Mouse (Mus musculus): ENCODE measurements around the gene Msi2.

Gene Msi2

DNA sequence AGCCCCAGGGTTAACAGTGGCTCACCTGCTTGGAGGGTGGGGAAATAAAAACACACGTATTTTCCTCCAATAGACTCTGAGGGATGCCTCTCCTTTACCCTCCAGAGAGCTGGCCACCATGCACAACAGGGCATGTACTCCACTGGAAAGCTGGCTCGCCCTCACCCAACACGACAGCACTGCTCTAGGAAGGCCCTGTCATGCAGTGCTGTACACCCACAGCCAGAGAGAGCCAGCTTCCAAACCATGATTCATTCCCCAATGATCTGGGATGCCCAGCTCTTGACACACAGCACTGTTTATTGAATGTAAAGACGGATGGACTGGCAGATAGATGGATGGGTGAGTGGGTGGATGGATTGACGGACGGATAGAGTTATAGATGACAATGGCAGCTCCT is 269.1 kb downstream of the Msi2 start:
- DNase-seq (ENCODE audit: low read depth, low spot score): no peak

GRCm38 (mm10) chr11:88448571-88448970 is 269.7 kb downstream of the Msi2 start:
- no peak for DNase-seq (ENCODE audit: low read depth, low spot score)

DNA sequence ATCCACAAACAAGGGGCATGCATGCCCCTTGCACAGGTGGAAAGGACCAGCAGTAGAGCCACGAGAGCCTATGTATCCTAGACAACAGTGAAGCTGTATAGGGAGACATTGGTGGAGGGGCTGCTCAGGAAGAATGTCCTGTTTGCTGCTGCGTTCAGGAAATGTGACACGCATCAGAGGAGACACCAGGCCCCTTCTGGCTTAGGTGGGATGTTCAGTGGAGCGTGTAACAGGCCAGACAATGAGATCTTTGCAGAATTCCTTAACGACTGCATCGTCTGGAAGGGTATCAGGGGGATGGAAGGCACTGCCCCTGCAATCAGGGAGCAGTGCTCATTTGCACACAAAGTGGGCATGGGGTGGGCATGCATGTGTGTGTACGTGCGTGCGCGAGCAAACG is 271.0 kb downstream of the Msi2 start:
- no peak for DNase-seq (ENCODE audit: low read depth, low spot score)

GRCm38 (mm10) chr11:88443905-88444304 is 274.4 kb downstream of the Msi2 start:
- DNase-seq (ENCODE audit: low read depth, low spot score): no peak

- no peak for DNase-seq (ENCODE audit: low read depth, low spot score)
Measured at GRCm38 (mm10) chr11:88443291-88443690, 275.0 kb downstream of the Msi2 start.

DNA sequence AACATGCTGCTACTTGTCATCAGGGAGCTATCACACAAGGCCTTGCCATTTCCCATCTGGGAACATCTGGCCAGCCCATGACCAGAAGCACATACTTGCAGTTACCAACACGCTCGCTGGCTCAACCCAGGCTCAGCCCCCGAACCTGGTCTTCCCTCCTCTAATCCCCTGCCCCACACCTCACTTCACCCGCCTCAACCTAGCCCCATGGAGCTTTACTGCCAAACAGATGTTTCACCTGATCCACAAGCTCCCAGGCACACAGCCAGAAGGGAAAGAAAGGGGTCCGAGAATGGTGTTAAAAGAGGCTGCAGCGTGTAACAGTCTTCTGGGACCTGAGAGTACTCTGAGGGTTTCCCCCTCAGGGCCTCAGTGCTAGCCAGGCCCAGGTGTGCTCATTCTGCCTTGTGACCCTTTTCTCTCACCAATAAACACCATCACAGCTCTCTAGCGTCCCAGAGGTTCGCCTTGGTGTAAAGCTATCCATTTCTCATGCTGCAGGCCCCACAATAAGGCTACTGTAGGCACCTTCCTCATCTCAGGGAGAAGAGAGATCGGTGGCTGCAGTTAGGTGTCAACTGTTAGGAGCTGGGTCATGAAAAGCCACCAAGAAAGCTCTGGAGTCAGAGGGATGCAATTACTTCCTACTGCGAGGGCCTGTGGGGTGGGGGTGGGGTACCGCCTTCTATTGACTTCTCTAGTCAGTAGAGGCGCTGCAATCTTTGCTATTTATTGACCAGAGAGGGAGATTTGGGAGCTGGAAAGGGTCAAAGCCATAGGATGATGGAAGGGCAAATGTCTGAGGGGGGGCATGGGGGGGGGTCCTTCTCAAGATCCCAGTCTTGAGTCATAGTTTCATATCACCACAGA is 276.2 kb downstream of the Msi2 start:
- DNase-seq (ENCODE audit: low read depth, low spot score): no peak

DNA sequence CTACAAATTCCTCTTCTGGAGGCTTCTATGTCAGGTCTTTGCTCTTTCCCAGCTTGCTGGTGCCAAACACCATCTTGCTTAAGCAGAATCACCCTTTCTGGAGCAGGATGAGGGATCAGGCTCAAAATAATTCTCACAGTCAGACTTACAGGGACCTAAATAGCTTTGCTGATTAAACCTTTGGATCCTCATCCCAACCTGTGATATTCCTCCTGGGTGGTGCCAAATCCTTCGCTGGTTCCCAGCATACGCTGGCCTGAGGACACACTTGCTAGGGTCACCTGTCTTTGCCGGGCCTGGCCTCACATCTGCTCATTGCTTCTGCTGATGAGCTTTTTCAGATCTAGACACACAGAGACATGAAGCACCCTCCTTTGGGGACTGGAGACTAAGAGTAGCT is 279.7 kb downstream of the Msi2 start:
- DNase-seq (ENCODE audit: low read depth, low spot score): no peak

DNA sequence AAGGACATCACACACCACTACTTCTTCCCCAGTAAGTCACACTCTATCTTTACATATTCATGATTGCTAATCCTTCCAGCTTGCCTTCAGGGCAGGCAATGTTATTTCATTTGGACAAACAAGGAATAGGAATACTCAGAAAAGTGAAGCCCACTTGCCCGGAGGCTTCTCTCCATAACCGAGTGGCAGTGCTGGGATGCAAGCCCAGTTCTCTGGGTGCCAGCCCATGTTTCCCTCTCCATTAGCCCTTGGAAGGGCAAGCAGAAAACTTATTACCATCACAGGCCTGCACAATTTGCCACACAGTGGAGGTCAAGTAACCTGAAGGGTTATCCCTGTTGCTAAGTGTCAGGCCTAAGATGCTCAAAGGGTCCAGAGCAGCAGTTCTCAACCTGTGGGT is 281.7 kb downstream of the Msi2 start:
- no peak for DNase-seq (ENCODE audit: low read depth, low spot score)

GRCm38 (mm10) chr11:88435543-88435942 is 282.8 kb downstream of the Msi2 start:
- DNase-seq (ENCODE audit: low read depth, low spot score): no peak

DNA sequence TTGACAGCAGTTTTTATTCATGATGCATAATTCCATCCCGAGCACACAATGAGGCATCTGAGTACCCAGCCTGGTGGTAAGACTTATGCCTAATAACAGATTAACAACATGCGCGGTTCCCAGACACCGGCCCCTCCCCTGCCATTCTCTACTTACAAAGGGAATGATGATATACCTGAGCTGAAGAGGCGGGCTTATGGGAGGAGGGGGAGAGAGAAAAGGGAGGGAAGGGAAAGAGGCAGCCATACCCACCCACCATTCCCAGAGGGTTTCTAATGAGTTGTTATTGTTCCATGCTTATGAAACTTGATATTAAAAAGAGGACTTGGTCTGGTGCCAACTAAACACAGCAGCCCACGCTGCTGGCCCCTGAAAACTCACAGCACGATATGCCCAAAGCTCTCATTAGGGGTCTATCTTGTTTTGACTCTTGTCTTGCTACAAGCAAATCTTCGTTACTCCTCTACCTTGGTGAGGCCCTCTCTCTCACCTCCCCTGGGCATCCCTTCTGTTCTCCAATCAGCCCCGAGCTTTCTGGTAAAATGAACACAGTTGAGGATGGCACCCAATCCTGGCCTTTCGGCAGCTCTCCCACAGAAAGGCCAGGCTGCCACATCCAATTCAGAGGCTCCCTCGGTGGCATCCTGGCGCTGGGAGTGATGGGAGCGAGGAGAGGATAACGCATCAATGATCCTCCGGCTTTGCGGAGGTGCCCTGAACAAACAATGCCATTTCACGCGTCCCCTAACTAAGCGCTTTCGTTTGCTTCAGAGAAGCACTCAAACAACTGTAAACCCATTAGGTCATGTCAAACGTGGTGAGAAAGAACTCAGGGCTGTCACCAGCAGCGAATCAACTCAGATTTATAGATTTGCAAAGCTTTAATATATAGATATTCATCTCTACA is 286.7 kb downstream of the Msi2 start:
- DNase-seq (ENCODE audit: low read depth, low spot score): no peak

DNA sequence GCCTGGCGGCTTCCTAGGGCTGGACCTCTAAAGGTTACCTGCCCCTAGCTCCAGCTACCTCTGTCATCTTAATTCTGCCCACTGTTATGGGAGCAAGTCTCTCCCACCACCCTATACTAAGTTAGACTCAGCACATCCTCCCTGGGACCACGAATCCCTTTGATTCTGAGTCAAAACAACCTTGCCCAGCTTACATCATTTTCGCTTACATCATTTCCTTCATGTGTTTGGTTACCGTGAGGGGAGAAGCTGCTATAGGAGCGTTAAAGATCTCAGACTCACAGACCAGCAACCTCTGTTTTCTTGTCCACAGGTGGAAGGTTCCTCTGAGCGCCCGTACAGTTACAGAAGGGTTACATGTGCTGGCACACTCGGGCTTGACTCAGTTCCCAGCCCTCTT is 288.0 kb downstream of the Msi2 start:
- no peak for DNase-seq (ENCODE audit: low read depth, low spot score)

- no peak for DNase-seq (ENCODE audit: low read depth, low spot score)
Measured at GRCm38 (mm10) chr11:88429680-88430079, 288.6 kb downstream of the Msi2 start.

DNA sequence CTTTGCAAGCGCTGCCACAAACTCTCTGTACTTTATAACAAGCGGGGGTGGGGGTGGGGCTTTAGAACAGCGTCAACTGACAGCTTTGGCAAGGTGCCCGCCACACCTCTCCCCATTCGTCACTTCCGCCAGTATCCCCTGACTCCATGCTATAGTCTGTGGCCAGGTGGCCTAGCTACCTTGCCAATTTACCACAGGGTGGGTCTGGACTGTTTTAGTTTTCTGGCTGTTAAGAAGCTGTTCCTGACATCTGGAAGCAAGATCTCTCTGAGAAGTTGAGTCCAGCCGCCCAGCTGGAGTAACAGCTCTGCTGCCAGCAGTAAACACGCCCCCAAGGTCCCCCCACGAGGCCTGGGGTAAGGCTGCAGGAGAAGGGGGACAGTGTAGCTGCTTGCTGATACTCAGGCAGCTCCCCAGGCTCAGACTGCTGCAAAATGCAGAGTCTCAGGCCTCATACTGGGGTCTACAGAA is 292.6 kb downstream of the Msi2 start:
- DNase-seq (ENCODE audit: low read depth, low spot score): no peak

- DNase-seq (ENCODE audit: low read depth, low spot score): no peak
Measured at GRCm38 (mm10) chr11:88424034-88424767, 294.1 kb downstream of the Msi2 start.

DNA sequence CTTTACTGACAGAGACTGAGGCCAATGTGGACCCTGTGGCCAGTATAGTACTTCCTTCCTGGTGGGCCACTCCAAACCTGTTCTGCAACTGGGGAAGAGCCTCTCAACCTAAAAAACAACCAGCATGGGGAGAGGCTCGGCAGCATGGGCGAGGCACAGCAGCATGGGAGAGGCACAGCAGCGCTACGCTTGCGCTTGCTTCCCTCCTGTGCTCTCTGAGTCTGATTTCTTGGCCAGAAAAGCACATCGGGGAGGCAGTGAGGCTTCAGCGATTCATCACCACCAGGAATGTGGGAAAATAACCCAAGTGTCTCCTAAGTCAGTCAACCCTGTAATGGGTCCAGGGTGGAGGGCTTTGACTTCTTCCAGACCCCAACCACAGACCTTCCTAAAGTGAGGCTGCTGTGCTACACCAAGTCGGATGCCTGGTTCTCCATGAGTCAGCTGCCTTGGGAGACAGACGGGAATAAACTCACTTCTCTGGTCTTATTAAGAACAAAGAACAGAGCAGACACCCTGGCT is 297.2 kb downstream of the Msi2 start:
- DNase-seq (ENCODE audit: low read depth, low spot score): no peak

DNA sequence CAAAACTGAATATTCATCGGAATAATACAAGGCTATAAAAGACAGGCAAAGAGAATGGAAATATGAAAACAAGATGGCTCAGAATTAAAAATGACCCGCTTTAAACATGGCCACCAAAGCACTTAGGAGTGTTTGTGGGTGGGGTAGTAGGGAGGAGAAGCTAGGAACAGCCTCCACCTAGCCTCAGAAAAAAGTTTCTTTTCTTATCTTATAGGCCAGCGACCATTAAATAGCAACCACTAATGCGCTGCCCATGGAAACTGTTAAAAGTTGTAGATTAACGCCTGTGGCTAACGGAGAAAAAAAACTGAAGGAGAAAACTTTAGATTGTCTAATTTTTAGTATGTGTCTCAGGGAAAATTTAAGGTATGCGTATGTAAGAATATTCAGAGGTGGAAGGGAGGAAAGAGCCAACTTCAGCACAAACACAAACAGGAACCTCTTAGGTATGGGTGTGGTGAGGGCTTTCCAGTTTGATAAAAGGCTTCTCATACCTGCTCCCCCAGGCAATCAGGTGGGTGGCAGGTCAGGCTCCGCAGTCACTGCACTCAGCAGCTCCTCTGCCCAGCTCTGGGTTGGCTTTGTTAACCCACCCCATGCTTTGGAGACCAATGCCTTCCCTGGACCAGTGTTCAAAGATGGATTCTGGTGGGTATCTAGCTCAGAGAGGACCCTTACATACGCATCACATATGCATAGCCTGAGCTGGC is 298.5 kb downstream of the Msi2 start:
- no peak for DNase-seq (ENCODE audit: low read depth, low spot score)

DNA sequence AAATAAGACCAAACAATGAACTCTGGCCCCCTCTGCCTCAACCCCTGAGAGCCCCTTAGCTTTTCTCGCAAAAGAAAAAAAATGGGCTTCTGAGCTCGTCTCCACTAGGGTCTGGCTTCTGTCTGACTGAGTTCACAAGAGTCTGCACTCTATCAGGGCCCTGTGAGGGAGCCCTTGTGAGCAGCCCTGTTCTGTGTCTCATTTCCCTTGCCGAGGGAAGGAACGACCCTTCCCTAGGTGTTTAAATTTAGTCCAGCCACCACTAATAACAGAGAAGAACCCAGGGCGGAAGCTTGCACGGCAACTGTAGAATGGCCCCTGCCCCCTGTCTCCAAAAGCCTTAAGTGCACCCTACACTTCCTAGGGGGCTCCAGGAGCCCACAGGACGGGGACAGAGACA is 299.2 kb downstream of the Msi2 start:
- no peak for DNase-seq (ENCODE audit: low read depth, low spot score)

DNA sequence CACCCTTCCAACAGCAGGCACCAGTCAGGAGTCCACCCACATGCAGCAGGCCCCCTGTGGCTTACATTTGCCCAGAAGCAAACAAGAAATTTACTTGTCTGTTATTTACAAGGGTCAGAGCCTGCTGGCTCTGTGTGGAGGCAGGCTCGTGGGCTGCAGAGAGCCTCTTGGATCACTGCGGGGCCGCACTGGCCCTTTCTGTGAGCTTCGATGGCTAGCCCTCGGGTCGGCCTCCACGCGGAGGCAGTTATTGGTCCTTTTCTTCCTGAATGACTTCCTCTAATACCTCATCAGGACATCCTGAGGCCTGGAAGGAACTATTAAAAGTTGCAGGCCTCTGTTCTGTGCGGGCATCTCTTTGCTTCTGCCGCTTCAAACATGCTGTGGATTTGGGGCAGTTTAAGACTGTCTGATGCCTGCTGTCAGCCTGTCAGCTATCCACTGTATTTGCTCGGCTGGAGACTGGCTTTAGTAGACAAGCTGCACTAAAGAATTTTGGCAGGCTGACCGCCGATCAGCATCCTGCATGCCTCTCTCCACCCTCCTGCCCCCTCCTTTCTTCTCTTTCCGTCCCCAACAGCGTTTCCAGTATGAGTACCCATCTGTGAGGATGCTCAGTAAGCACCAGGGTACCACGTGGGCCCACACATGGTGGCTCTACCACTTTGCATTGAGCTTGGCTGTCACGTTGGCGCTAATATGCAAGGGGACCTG is 304.0 kb downstream of the Msi2 start:
- no peak for DNase-seq (ENCODE audit: low read depth, low spot score)

GRCm38 (mm10) chr11:88412423-88413094 is 305.8 kb downstream of the Msi2 start:
- DNase-seq (ENCODE audit: low read depth, low spot score): no peak

GRCm38 (mm10) chr11:88408305-88408704 is 310.0 kb downstream of the Msi2 start:
- DNase-seq (ENCODE audit: low read depth, low spot score): no peak
